Mouse (Mus musculus) adrenal gland, adult 8-10 months (tissue): ENCODE measurements around the gene Olfr1463. TPM values are rescaled to one million over a fixed set of nuclear protein-coding genes. Genes with fewer than 3 reads are reported as not detected.

Experiments used
- DNase-seq: peaks from one replicate; pipeline ENCODE4 v3.0.0; 2022
- total RNA-seq, 4 experiments: library from RNA; stranded (reverse); gene quantifications; 2 replicates each; pipeline ENCODE4 v1.2.4; 2022

The Olfr1463 gene
- not detected for total RNA-seq

DNA sequence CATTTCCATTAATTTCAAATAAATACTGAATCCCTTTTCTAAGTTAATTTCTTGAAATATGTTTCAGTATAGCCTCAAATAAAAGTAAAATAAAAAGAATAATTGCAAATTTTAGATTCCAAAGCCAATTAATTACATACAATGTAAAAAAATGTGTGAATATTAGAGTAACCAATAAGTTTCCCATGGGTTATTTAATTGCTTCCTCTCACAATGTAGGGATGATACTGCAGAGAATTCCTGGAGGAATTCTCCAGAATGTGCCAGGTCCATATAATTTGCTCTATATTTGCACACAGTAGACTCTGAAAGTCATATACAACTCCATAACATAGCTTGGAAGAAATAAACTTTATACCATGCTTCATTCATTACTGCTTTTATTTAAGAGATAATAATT is at the start of gene Olfr1463:
Olfr1463 (plus strand) TSS at position 301 of the 400 bp plus-strand sequence.
- DNase-seq = no peak

- DNase-seq = no peak
Measured at GRCm38 (mm10) chr19:13185434-13185833, 45.7 kb upstream of the Olfr1463 start, which contains the start of gene Olfr1462. Gene Olfr1462, plus strand, starts transcription at chr19:13185734.

GRCm38 (mm10) chr19:13221666-13222065 is 9.5 kb upstream of the Olfr1463 start:
- no peak for DNase-seq

Other genes starting within 250 kb of the Olfr1463 start
- not detected for gene Olfr1451, start 236.3 kb upstream of the Olfr1463 start, total RNA-seq
- not detected for gene Olfr1453, start 203.0 kb upstream of the Olfr1463 start, total RNA-seq
- not detected for gene Olfr1454, start 170.7 kb upstream of the Olfr1463 start, total RNA-seq
- not detected for gene Olfr1457, start 133.4 kb upstream of the Olfr1463 start, total RNA-seq
- gene Olfr1458, start 124.6 kb upstream of the Olfr1463 start, total RNA-seq = not detected
- gene Olfr1459, start 81.8 kb upstream of the Olfr1463 start, total RNA-seq = under 1 TPM; 0.06 to 0.25 (median 0.12) TPM
- not detected for gene Olfr1461, start 68.3 kb upstream of the Olfr1463 start, total RNA-seq
- not detected for gene Olfr1462, start 45.6 kb upstream of the Olfr1463 start, total RNA-seq
- not detected for gene Olfr1465, start 84.2 kb downstream of the Olfr1463 start, total RNA-seq
- not detected for gene Olfr1466, start 107.5 kb downstream of the Olfr1463 start, total RNA-seq
- not detected for gene Olfr1467, start 130.9 kb downstream of the Olfr1463 start, total RNA-seq
- gene Olfr1469, start 176.5 kb downstream of the Olfr1463 start, total RNA-seq = not detected
- not detected for gene Olfr1471, start 212.1 kb downstream of the Olfr1463 start, total RNA-seq
- gene Olfr1472, start 224.8 kb downstream of the Olfr1463 start, total RNA-seq = not detected
- not detected for gene Olfr1474, start 238.2 kb downstream of the Olfr1463 start, total RNA-seq
- not detected for gene Olfr1475, start 248.9 kb downstream of the Olfr1463 start, total RNA-seq